Mouse (Mus musculus): ENCODE measurements around the gene Gas7.

Gas7 gene

GRCm38 (mm10) chr11:67722399-67723156, 267.3 kb downstream of the Gas7 start:
- DNase-seq (ENCODE audit: low spot score), result peak; percentile 2

GRCm38 (mm10) chr11:67723231-67724013, 268.2 kb downstream of the Gas7 start:
- DNase-seq (ENCODE audit: low spot score), result no peak

GRCm38 (mm10) chr11:67727095-67727494, 271.9 kb downstream of the Gas7 start:
- DNase-seq (ENCODE audit: low spot score), result no peak

GRCm38 (mm10) chr11:67728726-67729125, 273.5 kb downstream of the Gas7 start:
- DNase-seq (ENCODE audit: low spot score), result no peak

GRCm38 (mm10) chr11:67731056-67731455, 275.8 kb downstream of the Gas7 start:
- no peak for DNase-seq (ENCODE audit: low spot score)

GRCm38 (mm10) chr11:67733726-67734125, 278.5 kb downstream of the Gas7 start:
- DNase-seq (ENCODE audit: low spot score), result no peak

- no peak for DNase-seq (ENCODE audit: low spot score)
Observed at GRCm38 (mm10) chr11:67734597-67734996, 279.4 kb downstream of the Gas7 start.

GRCm38 (mm10) chr11:67738345-67738744, 283.1 kb downstream of the Gas7 start:
- no peak for DNase-seq (ENCODE audit: low spot score)
